Mouse (Mus musculus): ENCODE data around the gene Stk36.

Gene Stk36

GRCm38 (mm10) chr1:74601267-74601962 is at the start of gene Stk36, which contains the start of gene Rnf25:
Gene Stk36, plus strand, starts transcription at chr1:74601445.
Gene Rnf25, minus strand, starts transcription at chr1:74601397.
- DNase-seq (ENCODE audit: low read depth) = peak; percentile 91

DNA sequence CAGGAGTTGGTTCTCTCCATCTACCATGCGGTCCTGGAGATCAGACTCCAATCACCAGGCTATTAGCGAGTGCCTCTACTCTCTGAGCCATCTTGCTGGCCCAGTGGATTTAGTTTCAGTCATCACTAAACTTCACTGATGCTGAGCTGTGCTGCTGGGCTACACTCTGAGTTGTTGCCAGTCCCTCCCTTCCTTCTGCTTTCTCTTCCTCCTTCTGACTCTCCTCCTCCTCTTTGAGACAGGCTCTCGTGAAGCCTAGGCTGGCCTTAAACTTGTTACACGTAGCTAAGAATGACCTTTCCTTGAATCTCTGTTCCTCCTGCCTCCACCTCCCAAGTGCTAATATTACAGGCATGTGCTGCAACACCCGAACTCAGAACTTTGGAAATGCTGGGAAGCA is 42.2 kb upstream of the Stk36 start:
- no peak for DNase-seq (ENCODE audit: low read depth)

GRCm38 (mm10) chr1:74565834-74566233 is 35.4 kb upstream of the Stk36 start:
- no peak for DNase-seq (ENCODE audit: low read depth)

GRCm38 (mm10) chr1:74569739-74570719 is 31.2 kb upstream of the Stk36 start:
- DNase-seq (ENCODE audit: low read depth) = no peak

DNA sequence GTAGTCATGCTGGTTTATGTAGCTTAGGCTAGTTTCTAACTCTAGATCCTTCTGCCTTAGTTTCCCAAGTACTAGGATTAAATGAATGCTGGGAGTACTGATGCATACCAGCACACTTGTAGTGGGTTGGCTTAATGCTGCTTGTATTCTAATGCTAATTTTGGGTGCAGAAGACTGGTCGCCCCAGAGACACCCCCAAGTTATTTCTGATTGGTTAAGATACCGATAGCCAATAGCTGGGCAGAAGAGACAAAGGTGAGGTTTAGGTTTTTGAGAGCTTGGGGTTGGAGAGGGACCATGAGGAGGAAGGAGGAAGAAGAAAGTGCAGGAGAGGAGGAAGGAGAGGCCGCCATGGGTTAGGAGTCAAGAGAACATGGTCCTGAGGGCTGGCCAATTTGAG is 18.6 kb upstream of the Stk36 start:
- DNase-seq (ENCODE audit: low read depth) = no peak

DNA sequence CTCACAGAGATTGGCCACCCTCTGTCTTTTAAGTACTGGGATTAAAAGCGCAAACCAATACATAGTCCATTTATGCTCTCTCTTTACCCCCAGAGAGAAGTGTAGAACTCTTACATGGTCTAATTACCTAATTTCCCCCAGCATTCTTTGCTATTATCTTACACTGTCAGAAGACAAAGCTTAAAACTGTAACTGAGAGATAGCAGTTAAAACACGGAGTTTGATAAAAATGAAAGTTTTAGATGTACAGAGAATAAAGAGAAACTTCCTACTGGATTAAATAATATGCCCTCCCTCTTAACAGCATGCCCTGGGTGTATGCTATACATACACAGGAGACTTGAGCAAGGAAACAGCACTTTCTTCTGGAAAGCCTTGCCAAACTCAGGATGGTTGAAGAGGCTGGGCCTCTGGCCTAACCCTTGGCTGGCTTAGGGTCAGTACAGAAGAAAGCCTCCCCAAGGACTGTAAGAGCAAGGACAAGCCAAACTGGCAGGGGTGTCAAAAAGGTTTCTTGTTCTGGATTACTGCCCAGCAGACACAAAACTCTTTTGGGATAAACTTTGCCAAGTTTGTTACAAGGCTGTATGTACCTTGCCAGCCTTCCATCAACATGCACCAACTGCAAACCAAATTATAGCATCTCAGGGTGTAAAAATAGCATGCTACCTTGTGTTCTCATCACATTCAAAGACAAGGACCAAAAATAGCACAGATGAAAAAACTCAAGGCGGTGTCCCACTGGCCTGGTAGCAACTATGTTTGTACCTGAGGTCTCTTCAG is 16.4 kb upstream of the Stk36 start:
- DNase-seq (ENCODE audit: low read depth) = no peak

- DNase-seq (ENCODE audit: low read depth) = no peak
These were observed 13.9 kb upstream of the Stk36 start for GRCm38 (mm10) chr1:74587233-74587772.

GRCm38 (mm10) chr1:74587773-74588445 is 13.3 kb upstream of the Stk36 start, which contains the start of the genes Zfp142 and Bcs1l:
Gene Zfp142, minus strand, starts transcription at chr1:74588246.
Gene Bcs1l, plus strand, starts transcription at chr1:74588289.
- DNase-seq (ENCODE audit: low read depth) = peak; percentile 99

DNA sequence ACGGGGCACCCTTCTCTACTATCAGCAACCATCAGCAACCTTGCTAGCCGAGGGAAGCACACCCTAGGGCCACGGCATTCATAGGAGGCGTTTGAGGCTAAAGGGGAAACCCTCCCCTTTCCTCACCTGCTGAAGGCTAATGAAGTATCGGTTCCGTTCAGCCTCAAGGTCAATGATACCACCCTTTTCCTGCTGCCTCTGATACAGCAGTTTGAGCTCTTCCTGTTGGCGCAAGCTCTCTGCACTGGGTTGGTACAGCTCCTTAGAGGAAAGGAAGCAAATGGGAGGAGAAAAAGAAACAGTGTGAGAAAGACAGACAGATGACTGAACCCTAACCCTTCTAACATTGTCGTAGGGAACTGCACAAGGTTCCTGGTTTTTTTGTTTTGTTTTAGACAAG is 6.8 kb upstream of the Stk36 start:
- no peak for DNase-seq (ENCODE audit: low read depth)

DNA sequence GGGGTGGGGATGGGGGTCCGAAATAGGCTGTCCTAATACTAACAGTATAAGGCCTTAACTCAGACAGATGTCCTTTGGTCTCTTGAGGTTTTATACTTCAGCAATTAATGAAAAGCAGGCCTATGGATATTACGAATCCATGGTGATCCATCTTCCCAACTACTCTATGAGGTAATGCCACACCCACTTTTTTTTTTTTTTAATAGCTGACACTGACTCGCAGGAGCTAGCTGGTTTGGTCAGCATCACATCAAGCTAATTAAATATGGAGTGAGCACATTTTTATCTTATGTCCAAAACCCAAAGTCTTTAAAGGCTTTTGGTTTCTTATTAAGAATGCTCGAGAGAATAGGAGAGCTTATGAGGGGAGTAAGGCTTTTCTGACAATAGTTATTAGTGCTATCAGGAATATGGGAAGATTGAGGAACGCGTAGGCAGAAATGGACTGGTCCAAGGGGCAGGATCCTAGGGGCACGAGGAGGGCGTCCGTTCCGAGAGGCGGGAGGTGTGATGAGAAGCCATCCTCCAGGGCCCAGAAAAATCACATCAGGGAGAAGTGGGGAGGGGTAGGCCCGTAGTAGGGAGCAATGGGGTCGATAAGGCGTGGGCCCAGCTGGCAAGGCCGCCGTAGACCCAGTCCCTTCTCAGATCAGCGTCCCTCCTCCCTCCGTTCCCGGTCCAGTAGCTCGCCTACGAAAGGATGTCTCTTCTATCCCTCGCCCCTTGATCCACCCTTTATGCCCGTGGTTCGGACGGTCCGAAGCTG is 561 bp upstream of the Stk36 start:
- peak; percentile 33 for DNase-seq (ENCODE audit: low read depth)

- DNase-seq (ENCODE audit: low read depth) = no peak
These were observed 22.9 kb downstream of the Stk36 start for GRCm38 (mm10) chr1:74624183-74624582.

DNA sequence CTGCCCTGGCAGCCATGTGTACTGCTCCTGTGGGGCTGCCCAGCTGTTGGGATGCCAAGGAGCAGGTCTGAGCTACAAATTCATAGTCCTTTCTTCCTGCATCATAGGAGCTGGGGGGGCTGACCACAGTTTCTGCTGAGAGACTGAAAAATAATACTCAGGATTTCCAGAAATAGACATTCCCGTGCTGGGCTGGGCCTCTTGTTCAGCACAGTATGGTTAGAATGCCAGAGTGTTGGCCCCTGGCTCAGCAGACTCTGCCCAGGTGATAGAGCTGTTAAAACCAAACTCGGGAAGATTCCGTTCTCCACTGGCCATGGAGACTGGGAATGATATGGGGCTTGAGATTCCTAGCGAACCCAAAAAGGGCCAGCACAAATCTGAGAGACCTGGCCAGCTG is 24.8 kb downstream of the Stk36 start:
- DNase-seq (ENCODE audit: low read depth) = no peak

DNA sequence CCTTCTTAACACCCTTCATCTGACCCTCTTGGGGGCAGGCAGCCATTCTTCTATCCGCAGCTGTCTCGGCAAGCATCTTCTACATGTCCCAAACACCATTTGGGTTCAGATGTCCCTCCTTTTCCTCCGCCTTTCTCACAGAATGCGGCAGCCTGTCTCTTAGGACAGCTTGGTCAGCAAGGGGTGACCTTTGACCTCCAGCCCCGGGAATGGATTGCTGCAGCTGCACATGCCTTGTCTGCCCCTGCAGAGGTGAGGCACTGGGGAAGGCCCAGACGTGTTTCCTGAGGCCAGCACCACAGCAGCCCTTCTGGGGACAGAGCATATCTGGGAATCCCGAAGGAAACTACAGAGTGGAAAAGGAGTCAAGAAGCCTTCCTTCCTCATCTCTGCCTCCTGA is 26.8 kb downstream of the Stk36 start:
- no peak for DNase-seq (ENCODE audit: low read depth)

- no peak for DNase-seq (ENCODE audit: low read depth)
These were observed 31.5 kb downstream of the Stk36 start for GRCm38 (mm10) chr1:74632734-74633133.

- no peak for DNase-seq (ENCODE audit: low read depth)
These were observed 42.3 kb downstream of the Stk36 start for GRCm38 (mm10) chr1:74643524-74643923.

- peak; percentile 30 for DNase-seq (ENCODE audit: low read depth)
These were observed 42.7 kb downstream of the Stk36 start for GRCm38 (mm10) chr1:74643926-74644325.

DNA sequence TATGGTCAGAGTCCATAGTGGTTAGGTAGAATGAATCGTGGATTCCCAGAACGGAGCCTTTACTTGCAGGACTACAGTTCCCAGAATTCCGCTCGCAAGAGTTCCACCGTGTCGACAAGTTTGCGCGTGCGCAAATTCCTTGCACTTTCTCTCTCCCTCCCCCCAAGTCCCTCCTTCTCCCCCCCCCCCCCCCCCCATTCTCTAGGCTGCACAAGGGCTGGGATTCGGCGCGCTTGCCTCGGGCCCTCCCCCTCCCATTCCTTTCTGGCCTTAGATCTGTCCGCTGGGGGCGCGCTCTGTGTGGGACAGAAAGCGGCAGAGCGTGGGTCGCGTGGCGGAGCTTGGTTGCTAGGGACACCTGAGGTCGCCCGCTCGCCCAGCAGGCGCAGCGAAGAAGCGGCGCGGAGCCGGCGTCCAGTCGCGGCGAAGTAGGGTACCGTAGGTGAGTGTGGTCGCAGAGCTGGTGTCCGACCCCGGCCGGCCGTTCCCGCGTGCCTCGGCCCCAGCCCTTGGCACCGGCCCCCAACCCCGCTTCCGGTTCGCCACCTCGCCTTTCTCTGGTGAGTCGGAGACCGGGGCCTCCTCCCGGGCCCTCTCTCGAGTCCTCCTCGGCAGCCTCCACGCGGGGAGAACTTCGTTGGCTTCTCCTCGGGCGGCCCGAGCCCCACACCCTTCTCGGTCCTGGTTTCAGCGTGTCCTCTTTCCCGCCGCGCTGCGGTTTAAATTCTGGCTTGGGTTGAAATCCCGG is 60.4 kb downstream of the Stk36 start, which contains the start of gene Ttll4:
Ttll4 (plus strand) TSS at position 298 of the 748 bp plus-strand sequence.
- peak; percentile 98 for DNase-seq (ENCODE audit: low read depth)

- DNase-seq (ENCODE audit: low read depth) = peak; percentile 14
These were observed 61.1 kb downstream of the Stk36 start for GRCm38 (mm10) chr1:74662253-74662865.

DNA sequence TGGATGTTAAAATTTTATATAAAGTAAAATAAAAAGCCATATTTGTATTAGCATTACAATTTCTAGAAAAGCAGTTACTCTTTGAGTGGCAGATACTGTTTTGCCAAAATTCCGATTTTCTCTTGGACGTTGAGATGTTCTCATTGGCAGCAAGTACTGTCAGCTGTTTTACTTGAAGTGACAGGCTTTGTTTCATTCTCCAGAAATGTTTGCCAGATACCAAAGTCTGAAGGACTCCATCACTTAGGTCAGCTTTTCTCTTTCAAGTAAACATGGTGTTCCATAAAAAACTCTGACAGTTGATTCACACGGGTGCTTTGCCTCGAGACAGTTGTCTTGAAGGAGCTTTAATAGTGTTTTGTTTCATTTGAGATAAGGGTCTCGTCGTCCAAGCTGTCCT is 63.9 kb downstream of the Stk36 start:
- no peak for DNase-seq (ENCODE audit: low read depth)

Data from NIH3T3 (cell line).